Mouse (Mus musculus): ENCODE measurements around the gene Map3k5.

The Map3k5 gene

DNA sequence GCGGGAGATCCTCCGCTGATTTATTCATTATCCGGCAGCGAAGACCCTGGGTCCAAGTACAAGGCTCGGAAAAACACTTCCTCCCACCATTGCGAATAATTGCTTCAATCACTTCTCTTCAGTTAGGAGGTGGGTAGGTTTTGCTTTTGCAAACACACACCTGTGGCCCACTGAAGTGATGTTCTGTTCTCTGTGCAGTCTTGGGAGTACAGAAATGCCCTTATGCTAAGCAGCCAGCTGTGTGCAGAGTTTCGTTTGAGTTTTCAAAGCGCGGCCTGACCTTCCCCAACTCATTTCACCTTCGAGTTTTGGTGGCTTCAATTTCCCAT is 987 bp downstream of the Map3k5 start:
- DNase-seq (ENCODE audit: low read depth, low spot score), result peak; percentile 23

DNA sequence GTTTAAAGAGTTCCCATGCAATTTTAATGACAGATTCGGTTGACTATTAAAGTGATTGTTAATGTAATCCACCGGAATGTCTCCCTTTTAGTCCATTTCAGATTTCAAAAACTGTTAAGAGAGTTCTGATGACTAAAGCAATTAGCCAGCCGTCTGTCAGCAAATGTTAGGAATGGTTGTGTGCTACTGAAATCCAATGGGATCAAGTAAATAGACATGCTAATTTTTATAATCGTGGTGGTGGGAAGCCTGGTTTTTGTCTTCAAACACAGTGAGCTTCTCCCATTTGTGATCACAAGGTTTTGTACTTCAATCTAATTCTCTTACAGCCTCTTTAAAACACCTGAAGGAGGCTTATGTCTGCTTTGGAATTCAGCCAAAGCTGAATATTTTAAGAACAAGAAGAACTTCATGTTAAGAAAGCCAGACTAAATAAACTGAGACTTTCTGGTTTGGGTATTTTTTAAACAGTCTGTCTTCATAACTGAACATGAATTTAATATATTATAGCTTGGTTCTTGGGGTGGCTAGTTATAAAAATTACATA is 1.6 kb downstream of the Map3k5 start:
- DNase-seq (ENCODE audit: low read depth, low spot score), result no peak

DNA sequence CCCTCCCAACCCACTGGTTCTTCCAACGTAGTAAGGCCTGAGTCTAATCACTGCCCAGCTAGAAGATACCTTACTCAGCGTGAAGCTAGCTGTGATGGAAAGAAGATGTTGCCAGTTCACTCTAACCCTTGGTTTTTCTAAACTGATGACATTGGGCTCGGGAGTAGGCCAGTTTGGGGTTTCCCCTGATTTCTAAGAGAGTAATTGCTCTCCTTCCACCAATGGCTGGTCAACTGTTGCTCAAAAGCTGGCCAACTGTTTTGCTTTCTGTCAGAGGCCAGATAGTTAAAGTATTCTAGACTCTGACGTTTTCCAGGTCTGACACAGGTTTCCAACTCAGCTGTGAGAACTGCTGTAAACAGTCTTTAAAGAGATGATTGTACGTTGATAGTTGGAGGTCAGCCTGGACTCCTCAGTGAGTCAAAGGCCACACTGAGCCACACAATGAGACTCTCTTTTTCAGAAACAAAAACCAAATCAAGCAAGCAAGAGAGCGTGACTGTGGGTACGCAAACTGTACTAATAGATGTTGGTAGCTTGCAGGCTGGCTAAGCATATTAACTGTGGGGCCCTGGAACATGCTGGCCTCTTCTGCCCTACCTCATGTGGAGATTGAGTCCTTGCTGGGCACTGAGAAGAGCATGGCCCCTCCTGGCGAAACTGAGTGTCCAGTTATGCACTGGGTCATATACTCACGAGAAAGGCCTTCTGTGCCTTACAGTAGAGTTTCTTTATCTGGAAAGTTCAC is 2.9 kb downstream of the Map3k5 start:
- DNase-seq (ENCODE audit: low read depth, low spot score), result no peak

DNA sequence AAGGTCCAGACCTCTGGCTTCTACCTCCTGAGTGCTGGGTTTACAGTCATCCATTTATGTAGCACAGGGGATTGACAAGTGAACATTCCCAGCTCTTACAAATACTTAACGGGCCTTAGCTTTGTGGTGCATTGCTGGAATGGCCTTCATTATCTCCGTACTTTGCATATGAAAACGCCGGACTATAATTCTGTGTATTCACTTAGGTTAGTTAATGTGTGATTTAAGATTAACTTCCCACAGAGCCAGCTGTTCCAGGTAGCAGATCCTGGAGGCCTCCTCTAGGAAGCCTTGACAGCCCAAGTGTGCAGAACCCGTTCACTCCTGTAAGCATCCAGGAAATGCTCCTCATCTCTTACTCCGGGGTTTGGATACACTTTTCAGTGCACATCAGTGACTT is 4.5 kb downstream of the Map3k5 start:
- peak; percentile 40 for DNase-seq (ENCODE audit: low read depth, low spot score)

DNA sequence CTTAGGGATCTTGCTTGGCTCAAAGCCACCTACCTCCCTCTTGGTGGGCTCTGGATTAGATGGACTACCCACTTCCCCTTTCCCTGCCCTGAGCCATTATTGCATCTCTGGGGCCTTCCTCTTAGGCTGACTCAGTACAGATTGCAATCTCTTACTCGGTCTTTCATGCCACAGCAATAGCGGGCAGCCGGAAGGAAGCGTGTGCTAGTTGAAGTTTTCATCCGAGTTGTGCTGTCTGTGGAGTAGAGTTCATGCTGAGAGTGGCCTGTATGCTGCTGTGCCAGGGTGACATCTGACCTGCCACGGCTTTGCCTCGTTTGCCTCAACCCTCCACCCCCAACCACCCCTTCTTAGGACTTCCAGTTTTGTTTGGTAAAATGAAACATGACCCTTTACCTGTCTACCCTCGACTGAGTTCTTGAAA is 5.0 kb downstream of the Map3k5 start:
- no peak for DNase-seq (ENCODE audit: low read depth, low spot score)

DNA sequence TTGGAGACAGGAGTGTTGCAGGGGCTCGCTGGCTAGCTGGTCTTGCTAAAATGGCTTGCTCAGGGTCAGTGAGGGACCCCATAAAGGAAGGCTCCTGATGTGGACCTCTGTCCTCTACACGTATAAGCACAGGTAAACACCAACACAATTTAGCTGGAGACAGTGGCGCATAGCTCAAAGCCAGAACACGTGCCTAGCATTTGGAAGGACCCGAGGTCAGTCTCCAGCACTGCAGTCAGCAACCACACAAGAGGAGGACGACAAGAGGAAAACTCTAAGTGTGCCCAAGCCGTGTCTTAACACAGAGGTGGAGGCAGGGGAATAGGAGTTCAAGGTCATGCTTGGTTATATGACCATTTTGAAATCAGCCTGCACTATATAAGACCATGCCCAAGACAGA is 5.9 kb downstream of the Map3k5 start:
- no peak for DNase-seq (ENCODE audit: low read depth, low spot score)

DNA sequence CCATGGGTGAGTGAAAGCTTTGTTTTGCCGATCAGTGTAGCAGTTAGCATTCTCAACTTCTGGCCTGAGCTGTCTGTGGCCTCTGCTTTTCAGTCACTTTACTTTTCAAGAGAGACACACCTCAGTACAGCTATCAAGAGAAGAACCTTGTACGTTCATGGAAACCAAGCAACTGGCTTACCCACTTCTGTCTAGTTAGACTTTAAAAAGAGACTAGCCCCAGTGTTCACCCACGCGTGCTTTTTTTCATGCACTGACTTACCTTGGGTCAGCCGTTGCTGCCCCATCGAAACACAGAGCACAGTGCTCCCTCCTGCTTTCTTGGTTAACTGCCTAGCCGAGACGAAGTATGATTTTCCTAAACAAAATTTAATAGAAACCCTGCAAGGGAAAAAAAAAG is 6.4 kb downstream of the Map3k5 start:
- DNase-seq (ENCODE audit: low read depth, low spot score), result no peak

DNA sequence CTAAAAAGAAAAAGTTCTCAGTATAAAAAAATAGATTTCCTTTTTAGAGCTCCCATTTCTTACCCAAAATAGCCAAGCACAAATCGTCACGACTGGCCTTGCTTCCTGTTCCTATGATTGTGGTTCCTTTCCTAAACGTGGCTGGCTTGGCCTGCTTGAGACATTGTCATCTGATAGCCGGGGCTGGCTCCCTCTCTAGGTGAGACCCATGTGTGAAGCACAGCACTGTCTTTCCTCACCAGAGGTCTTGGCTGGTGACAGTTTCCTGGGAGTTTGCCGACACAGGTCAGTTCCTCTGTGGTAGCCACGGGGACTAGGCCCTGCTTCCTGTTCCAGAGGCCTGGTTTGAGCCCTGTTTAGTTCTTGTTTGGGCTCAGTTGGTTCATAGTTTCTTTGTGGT is 6.8 kb downstream of the Map3k5 start:
- DNase-seq (ENCODE audit: low read depth, low spot score), result no peak

DNA sequence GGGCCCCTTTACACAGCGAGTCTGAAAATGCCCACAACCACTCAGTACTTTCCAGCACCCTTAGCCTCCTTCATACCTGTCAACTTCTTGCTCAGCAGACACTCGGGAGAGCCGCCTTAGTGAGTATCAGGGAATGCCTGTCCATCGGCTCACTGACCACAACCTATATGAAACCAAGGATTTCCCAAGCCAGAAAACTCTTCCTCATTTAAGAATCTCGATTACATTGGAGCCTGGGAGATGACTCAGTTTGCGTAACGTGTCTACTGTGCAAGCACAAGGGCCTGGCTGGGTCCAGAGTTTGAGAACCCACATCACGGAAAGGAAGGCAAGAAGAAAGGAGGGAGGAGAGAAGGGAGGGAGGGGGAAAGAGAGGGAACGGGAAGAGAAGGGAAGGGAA is 7.6 kb downstream of the Map3k5 start:
- DNase-seq (ENCODE audit: low read depth, low spot score), result no peak

DNA sequence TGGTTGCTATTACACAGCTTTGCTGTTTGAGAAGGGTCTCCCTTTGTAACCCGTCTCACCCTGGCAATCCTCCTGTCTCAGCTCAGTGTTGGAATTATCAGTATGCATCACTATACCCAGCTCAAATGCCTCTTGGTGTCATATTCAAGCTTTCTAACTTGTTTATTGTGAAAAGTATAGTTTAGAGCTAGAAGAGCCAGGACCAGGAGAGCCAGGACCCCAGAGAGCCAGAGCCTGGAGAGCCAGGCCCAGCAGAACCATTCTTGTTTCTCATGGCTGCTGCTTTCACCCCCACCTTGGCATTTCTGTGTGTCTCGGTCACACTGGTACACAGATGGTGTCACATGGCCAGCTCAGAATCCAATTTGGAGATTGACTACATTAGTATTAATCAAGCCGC is 8.3 kb downstream of the Map3k5 start:
- DNase-seq (ENCODE audit: low read depth, low spot score), result no peak

DNA sequence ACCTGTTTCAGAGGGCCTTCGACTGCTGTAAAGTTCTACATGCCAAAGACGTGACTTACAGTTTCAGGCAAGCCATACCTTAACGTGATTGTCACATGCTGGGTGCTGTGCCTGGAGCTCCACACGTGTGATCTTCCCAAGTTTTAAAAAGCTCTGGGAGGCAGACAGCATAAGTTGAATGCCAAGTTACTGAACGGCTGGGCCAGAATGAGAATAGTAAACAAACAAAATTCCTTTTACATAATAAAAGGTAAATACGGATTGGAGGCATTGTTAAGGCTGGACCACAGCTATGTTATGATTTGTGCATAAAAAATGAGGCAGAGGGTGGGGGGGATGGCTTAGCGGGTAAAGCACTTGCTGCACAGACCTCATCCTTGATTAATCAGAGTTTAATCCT is 11.4 kb downstream of the Map3k5 start:
- DNase-seq (ENCODE audit: low read depth, low spot score), result no peak

DNA sequence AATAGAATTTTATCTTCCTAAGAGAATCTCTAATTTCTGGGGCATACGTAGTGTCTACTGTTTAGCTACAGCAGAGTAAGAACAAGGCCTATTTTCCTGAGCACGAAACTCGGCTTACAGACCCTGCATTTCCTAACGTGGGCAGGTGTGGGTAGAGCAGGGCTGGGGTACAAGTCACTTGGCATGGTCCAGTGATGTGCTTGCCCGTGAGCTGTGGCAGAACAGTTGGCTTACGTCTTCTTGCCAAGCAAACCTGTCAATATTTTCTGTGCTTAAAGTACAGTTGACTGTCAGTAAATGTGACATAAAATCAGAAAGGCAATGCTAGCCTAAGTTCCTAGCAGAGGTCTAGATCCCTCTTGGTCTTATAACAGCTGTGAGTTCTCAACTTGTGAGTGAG is 12.4 kb downstream of the Map3k5 start:
- DNase-seq (ENCODE audit: low read depth, low spot score), result no peak

DNA sequence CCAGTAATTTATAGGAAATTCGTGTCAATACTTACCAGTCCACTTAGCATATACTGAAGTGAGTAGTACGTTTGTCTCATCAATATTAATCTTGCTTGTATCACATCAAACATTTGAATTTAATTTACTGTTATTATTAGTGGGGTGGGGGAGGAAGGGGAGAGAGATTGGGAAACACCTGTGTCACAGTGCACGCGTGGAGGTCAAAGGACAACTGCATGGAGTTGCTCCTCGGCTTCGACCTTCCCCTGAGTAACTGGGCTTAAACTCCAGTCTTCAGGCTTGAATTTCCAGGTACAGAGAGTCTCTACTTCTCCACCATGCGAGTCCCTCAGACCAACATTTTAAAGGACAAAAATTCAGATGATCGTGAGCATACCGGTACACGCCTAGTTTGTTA is 13.2 kb downstream of the Map3k5 start:
- no peak for DNase-seq (ENCODE audit: low read depth, low spot score)

DNA sequence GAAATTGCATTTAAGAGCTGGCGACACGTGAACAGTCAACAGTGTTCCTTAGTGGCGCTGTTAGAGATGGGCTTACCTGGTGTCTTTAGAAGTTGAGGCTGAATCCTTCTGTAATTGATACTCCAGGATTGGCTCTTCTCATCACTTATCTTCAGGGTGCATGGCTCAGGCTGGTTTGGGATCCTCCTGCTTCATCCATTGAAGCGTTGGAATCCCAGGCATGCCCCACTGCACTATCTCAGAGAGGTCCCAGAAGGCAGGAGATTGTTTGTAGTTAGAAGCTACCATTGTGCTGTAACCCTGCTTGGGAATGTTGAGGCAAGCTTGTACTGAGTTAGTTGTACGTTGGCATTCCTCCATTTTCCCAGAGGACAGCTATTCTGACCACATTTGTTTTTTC is 13.6 kb downstream of the Map3k5 start:
- DNase-seq (ENCODE audit: low read depth, low spot score), result no peak

DNA sequence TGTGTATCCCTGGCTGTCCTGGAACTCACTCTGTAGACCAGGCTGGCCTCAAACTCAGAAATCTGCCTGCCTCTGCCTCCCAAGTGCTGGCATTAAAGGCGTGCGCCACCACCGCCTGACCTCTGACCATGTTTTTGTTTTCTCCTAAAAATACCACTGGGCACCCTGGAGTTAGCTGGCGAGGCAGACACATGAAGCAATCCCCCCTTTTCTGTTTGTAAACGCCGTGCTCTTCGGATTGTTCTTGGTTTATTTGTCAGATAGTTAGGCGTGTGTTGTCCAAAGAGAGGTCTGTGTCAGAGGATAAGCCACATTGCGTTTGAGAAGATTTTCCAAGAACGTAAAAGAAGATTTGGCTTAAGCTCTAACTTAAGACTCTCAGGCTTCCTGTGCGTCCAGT is 14.1 kb downstream of the Map3k5 start:
- DNase-seq (ENCODE audit: low read depth, low spot score), result no peak

DNA sequence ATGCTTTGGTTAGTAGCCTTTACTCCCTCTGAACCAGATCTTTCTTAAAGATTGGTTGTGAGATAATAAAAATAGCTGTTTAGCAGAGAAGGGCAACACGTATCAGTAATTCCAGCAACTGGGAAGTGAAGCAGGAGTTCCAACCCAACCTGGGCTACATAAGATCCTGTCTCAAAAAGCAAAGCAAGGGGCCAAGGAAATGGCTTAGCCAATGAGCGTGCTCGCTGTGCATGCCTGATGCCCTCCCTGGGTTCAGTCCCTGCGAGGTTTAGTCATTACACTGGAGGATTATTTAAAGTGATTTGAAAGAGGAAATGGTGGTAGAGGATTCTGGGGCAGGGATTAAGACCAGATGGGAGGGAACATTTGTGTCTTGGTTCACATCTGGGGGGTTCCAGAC is 14.8 kb downstream of the Map3k5 start:
- DNase-seq (ENCODE audit: low read depth, low spot score), result no peak

DNA sequence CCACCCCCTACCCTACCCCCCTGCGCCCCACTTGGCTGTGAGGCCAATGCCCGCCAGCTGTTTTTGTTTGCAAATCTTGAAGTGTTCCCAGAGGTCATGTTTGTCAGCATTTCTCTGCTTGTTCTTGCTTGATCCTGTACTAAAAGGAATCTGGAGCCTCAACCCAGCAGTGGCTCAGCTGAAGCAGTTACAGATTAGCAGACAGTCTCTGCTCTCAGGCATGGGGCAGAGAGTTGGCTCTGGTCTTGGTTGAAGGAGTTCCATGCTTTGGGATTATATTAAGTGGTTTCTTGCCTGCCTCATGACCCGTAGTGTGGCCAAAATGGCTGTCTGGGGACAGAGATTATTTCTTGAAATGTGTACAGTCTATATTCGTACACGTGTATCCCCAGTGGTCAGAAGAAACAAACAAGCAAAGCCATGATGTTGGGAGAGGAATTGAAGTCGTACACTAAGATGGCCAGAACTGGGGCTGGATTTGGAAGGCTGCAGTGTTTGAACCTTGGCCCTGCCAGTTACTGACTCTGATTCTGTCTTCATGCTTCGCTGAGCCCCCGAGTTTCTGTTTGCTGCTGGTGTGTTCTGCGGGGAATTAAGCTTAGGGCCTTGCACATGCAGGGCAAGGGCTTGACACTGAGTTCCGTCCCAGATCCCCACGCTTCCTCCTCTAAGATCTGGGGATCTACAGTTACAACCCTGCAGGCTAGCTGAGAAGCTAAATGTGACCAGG is 18.9 kb downstream of the Map3k5 start:
- no peak for DNase-seq (ENCODE audit: low read depth, low spot score)

DNA sequence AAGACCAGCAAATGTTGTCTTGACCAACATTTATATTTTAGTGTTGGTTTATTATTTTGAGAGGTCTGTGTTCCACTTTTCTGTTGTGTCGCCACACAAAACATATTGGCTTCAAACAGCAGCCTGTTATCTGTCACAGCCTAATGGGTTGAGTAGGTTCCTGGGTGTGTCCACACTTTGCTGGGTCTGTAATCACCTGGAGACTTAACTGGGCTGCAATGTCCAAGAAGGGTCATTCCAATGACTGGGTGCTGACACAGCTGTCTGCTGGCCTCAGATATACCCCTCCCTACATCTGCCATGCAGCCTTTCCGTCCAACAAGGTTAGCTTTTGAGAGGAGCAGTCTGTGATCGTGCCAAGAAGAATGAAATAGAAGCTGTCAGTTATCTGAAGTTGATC is 20.3 kb downstream of the Map3k5 start:
- no peak for DNase-seq (ENCODE audit: low read depth, low spot score)

DNA sequence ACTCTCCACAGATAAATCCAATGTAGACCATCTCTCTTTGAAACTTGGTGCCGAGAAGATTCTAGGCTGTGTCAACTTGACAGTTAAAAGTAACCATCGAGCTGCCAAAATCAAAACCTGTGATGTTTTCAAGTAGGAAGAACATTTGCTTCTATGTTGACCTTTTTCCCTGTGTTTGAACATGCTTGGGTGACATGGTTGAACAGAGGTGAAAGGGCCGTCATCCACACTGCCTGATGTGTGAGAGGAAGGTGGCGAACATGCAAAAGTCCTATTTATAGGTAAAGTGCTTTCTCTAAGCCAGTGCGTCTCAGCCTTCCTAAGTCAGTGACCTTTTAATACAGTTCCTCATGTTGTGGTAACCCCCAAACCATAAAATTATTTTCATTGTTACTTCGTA is 21.5 kb downstream of the Map3k5 start:
- DNase-seq (ENCODE audit: low read depth, low spot score), result no peak

DNA sequence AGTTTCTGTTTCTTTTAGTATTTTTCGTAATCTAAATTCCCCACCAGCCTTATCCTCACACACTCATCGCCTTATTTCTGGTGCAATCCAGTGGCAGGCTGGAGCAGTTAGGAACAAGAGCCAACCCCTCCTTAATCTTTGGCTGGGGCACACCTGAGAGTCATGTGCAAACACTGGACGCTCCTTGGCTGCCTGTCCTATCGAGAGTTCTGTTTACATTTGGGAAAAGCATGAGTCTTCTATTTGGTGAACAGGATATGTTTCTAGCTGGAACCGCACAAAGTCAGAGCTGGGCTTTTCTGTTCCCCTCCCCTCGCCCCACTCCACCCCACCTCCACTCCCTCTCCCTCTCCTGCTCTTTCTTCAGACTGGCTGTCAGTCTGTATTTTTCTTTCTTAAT is 22.5 kb downstream of the Map3k5 start:
- DNase-seq (ENCODE audit: low read depth, low spot score), result no peak

DNA sequence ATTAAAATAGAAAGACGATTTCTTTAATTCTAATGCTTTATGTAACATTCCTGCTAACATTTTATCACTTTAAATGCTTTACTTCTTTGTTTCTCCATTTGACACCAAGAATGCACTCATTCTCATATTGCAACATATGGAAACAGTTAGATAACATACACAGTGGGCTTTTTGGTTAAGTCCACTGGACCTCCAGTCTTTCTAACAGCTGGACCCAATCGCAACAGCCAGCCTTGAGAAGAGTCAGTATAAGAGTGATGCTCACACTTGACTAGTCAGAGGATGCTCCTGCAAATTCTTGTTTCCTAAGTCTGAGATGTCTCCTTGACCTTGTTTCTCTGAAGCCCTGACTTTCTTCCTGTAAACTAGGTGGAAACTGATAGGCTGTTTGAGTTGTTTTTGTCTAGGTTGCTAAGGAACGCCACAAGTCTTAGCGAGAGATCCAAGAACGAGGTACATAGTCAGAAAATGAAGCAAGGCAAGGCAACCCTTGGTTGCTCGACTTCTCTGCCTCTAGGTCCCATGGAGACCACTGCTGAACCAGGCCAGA is 26.6 kb downstream of the Map3k5 start:
- DNase-seq (ENCODE audit: low read depth, low spot score), result no peak

DNA sequence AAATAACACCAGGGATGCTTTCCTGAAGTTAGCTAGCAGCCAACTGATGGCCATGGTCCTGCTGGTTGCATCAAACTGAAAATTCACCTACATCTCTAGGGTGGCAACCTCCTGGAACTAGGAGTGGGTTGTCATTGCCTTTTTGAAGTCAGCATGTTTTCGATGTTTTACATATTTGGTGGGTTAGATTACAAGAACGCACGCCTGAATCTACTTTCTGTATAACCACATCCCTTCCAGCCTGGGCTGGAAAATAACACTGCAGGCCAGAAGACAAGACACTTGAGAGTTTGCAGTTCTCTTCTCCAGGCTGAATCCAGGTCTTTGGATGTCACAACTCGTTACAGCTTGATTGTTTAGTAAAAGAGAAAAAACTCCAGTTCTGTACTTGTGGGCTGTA is 28.5 kb downstream of the Map3k5 start:
- DNase-seq (ENCODE audit: low read depth, low spot score), result no peak

DNA sequence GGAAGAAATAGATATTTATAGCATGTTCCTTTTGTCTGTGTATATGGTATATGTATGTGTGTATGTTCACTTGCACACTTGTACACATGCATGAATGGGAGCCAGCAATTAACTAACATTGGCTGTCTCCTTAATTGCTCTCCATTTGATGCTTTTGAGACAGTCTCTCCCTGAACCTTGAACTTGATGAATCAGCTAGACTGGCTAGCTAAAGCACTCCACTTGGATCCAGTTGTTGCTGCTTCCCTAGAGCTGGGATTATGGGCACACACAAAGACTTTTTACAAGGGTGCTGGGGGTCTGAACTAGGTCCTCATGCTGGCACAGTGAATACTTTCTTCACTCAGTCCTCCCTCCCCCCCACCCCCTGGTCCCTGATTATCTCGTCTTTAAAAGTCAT is 28.9 kb downstream of the Map3k5 start:
- DNase-seq (ENCODE audit: low read depth, low spot score), result no peak

All from ES-CJ7 (cell line).